Mouse (Mus musculus) fat pad, adult 2 months (tissue): ENCODE data around the gene Pdgfa.
A peak's percentile ranks its signal among the peaks of the same experiment; 100 is the strongest.

Experiments
- DNase-seq: peaks from one replicate; pipeline ENCODE4 v3.0.0-alpha.2; 2011; ENCODE audit warnings: low read depth, low spot score; ENCODE audit errors: extremely low read depth

The Pdgfa gene

GRCm38 (mm10) chr5:138956427-138956833 lies 40.7 kb downstream of the Pdgfa start:
- DNase-seq = no peak

DNA sequence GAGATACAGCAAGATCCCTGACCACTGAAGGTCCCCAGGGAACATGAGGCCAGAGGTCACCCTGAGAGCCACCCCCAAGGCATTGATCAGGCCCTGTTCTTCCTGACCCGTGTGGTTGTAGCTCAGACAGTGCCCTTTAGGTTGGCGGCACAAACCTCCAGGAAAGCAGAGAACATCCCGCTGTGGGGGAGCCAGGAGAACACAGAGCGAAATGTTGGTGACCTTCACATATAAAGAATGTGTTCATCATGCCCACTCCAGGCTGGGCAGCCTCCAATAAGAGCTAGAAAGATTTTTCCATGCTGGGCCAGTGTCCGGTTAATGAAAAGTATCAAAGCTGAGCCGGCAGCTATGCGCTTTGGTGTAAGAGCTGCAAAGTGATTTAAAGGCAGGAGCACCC lies 43.2 kb downstream of the Pdgfa start:
- DNase-seq = no peak

GRCm38 (mm10) chr5:138952969-138953368 lies 44.2 kb downstream of the Pdgfa start:
- no peak for DNase-seq

GRCm38 (mm10) chr5:138951305-138951704 lies 45.9 kb downstream of the Pdgfa start:
- no peak for DNase-seq

DNA sequence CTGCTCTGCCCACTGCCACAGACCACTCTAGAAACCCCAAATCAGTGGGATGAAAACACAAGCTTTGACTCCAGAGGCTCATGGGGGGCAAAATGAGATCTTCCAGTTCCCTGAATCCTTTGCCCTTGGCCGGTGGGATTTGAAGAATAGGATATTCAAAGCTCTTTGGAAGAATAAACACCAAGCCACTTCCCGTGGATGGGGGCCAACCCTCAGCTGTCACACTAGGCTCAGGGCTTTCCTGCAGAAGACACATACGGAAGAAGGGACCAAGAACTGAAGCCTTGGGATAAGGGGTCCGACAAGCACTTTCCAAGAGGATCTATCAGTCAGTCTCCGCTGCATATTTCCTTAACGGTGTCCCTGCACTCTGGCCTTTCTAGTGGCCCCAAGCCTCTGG lies 48.0 kb downstream of the Pdgfa start:
- no peak for DNase-seq

- DNase-seq = no peak
Observed at GRCm38 (mm10) chr5:138948031-138948980, 48.9 kb downstream of the Pdgfa start.

DNA sequence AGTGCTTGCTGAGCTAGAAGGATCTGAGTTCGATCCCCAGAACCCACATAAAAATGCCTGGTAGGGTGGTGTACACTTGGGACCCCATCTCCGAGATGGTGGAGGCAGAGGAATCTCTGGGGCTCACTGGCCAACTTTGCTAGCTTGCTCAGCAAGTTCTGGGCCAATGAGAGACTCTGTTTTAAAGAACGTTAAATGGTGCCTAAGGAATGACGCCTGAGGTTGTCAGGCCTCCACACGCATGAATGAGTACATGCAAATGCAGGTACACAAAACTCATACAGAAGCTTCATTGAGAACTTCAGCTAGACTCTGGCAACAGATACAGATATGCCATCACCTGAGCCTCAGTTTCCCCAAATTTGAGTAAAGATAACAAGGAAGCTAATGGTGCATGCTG lies 49.7 kb downstream of the Pdgfa start:
- no peak for DNase-seq

GRCm38 (mm10) chr5:138946931-138947330 lies 50.2 kb downstream of the Pdgfa start:
- DNase-seq = no peak

DNA sequence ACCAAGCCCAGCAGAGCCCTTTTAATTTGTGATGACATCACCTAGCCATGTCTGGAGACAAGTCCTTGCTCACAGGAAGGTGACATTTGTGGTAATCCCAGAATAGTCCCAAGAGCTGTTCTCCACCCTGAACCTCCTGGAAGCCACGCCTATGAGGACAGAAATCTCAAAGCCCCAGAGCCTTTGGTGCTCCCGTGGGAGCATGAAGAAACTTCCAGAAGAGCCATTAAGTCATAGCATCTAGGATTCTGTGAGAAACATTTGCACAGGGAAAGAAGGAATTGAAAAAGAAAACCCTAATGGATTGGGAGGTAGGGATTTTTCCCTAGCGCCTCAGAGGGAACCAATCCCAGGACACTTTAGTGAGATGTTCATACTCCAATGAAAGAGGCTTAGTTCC lies 52.2 kb downstream of the Pdgfa start:
- no peak for DNase-seq

DNA sequence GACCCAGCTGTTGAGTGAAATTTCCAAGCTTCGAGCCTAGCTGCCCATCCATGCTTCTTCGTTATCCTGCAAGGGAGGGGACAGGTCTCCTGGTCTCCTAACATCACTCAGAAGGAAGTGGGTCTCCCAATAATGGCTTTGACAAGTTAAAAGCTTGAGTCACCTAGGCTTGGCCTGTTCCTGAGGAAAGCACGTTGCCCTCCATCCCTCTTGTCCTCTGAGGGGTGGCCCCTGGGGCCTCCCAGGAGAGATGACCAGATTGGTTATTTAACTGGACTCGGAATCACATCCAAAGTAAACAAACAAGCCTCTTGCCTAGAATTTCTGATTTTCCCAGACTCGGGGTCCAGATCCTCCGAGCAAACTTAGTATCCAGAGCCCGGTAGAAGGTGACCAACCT lies 52.6 kb downstream of the Pdgfa start:
- DNase-seq = no peak

- DNase-seq = no peak
Observed at GRCm38 (mm10) chr5:138941842-138942241, 55.3 kb downstream of the Pdgfa start.

DNA sequence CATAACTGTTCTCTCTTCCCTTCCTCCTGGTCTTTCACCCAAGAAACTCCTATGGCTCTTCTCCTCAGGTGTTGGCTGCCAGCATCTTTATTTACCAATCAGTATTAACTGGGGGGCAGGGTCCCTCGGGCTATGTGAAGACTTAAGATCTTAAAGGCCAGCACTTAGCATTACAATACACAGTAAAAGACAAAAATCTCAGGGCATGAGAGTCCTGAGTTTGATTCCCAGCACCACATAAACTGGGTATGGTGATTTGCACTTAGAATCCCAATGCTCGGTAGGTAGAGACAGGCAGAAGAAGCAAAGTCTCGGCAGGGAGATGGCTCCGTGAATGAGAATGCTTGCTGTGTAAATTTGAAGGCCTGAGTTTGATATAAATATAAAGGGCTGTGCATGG lies 56.6 kb downstream of the Pdgfa start:
- DNase-seq = no peak

DNA sequence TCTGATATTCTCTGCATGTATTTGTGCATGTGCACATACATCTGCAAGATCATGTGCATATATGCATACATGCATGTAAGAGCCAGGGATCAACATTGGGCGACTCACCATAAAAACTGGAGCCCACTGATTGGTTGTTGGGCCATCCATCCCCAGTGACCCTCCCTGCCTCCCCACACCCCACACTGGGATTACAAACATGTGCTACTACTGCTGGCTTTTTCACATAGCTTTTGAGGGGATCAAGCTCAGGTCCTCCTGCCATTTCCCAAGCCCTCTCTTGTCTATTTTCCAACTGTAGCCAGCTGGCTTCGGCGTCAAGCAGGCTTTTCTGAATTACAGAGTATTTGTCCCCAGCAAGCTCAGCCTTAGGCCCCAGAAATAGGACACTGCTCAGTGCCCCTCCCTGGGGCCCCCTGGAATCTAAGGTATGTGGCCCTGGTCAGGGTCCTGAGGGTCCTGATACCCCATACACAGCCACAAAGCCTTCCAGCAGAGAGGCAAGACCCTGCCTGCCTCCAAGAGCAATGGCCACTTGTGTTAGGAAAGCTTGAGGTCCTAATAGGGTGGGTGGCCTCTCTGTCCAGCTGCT lies 58.5 kb downstream of the Pdgfa start:
- no peak for DNase-seq

- peak; percentile 68 for DNase-seq
Observed at GRCm38 (mm10) chr5:138936399-138937089, 60.6 kb downstream of the Pdgfa start.

DNA sequence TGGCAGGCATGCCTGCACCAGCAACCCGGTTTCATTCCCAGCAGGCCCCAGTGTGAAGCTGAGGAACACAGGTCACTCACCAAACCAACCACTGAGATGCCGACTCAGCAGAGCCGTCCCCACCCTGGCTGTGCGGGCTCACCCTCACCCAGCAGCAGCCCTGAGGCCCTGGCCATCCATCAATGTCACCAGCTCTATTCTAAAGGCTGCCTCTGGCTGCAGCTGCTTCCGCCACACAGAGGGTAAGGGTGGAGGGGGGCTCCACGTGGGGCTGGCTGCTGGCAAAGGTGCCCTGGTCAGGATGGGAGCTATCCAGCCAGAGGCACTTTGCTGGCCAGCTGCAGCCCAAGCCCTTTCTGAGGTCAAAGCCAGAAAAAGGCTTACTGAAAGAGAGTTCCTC lies 62.6 kb downstream of the Pdgfa start:
- DNase-seq = no peak

DNA sequence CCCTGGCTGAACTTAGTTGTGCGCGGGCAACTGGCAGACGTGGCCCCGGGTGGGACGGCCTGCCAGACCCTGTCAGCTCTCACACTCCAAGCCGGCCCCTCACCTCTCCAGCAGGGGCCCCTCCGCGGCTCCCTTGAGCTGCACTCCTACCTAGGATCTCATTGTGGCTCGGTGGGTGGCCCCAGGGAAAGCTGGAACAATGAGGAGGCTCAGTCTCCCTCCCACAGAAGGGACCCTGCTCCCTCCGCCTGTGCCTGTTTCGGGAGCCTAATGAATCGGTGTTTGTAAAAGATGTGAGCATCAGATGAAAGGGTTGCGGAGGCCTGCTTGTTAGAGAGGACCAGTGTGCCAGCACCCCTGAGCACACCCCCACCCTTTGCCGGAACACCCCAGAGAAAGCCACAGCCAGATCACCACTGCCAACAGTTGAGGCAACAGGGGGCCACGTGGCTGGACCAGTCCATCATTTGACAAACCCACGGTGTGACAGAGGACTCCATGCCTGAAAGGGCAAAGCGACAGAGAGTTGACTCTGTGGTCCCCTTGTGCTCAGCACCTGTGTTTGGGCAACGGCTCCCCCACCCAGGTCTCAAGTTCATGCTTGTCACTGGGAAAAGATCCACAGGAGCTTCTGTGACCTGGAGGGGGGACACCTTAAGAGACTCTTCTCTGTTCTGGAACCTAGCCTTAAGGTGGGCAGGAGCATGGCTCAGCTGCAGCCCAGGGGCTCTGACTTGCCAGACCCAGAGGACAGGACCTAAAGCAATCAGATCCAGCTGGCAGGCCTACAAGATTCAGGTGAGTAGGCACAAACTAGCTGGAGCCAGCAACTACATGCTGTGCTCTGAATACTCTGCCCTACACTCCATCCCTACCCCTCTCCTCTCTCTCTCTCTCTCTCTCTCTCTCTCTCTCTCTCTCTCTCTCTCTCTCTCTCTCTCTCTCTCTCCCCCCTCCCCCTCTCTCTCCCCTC lies 64.4 kb downstream of the Pdgfa start:
- DNase-seq = peak; percentile 37

DNA sequence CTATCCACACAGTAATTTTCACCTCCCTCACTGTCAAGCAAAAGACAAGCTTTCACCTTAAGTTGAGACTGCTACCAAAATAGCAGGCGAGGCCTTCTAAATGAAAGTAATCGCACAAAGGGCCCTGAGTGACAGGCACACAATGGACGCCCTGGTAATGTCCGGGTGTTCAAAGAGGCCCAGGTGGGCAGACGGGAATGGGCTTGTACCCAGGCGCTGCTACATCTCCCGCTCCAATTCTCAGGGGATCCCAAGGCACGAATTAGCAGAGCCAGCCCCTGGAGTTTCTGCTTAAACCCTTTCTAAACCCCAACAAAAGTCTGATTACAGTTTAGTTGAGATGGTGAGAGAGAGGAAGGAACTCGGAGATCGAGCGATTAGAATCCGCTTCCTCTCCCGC lies 65.3 kb downstream of the Pdgfa start:
- DNase-seq = no peak

- no peak for DNase-seq
Observed at GRCm38 (mm10) chr5:138929879-138930507, 67.2 kb downstream of the Pdgfa start.
